Mouse (Mus musculus) lung, postnatal 25 days (tissue): ENCODE results near the gene Acmsd.
"Not testable (repeated sequence)": the region's sequence is repeated elsewhere in the genome, so short reads cannot be mapped to it uniquely, and the experiment has no call there.

Experiments used
- DNase-seq: peaks from one replicate; pipeline ENCODE4 v3.0.0; 2022; ENCODE audit warnings: low spot score

Gene Acmsd

DNA sequence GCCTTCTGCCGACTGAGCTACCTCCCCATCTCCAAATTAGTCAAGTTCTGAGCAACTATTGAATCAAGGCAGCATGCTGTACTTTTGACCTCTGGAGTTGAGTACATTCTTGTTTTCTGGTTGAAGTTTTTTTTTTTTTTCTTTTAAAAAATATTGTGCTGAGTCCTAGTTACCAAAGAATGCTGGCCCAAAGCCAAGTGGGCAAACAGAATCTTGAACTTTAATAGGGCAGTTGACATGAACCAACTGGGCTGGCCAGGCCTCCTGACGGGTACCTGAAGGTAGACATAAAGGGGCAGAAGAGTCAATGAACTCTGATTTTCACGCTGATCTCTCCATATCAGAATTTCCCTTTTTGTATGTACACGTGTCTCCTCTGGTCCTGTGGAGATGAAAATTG is at the start of gene Acmsd:
Gene Acmsd (plus strand): TSS at position 318 of the 400 bp plus-strand sequence.
- no peak for DNase-seq

- DNase-seq, result peak; percentile 43
These were observed 49.6 kb upstream of the Acmsd start, which contains the start of gene Tmem163 for GRCm38 (mm10) chr1:127679498-127680133. TSS of gene Tmem163 (minus strand) at chr1:127679548.

- DNase-seq, result peak; percentile 21
These were observed 32.7 kb upstream of the Acmsd start for GRCm38 (mm10) chr1:127696533-127696932.

DNA sequence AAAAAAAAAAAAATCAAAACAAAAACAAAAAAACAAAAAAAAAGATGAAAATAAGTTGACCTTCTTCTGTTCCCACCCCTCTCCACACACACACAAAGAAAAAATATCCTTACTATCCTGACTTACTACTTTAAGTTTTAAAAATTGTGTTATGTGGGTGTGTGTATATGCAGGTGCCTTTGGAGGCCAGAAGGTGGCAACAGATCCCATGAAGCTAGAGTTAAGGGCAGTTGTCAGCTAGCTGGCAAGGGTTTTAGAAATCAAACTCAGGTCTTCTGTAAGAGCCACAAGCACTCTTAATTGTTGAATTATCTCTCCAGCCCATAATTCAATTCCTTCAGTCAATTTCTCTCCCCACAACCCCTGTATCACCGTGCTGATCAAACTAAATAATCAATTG is 27.0 kb upstream of the Acmsd start:
- DNase-seq, result no peak

DNA sequence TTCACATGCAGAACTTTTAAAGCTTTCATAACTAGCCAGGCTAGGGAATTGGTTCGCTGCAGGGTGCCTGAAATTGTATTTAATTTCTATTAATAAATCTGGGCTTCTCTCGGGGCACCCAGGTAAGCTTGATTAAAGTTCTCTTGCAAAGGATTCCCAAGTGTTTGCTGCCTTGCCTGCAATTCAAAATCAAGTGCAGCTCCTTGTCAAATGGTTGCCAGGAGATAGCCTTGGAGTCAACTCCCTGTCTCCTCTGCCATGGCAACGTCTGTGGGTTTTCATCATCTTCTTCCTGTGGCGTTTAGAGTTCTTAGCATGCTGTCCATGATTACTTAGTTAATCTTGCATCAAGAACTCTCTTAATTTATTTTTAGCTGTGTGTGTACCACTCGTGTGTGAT is 22.9 kb upstream of the Acmsd start:
- DNase-seq, result no peak

DNA sequence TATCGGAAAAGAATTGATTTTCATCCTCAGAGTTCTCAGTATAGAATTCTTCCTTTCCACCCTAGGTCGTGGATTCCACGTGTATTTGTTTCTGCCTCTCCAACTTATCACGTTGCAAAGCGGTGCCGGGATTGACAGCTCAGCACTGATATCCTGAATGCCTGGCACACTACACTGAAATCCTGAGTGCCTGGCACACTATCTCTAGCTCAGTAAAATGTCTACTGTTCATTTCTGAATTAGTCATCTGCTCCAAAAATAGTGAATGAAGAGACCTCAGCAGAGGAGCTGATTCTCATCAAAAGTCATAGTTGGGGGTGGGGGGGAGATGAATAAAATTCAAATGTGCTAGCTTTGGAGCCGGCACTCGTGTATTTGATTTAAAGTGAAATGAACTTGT is 12.8 kb upstream of the Acmsd start:
- no peak for DNase-seq

- no peak for DNase-seq
These were observed 10.9 kb upstream of the Acmsd start for GRCm38 (mm10) chr1:127718290-127718689.

DNA sequence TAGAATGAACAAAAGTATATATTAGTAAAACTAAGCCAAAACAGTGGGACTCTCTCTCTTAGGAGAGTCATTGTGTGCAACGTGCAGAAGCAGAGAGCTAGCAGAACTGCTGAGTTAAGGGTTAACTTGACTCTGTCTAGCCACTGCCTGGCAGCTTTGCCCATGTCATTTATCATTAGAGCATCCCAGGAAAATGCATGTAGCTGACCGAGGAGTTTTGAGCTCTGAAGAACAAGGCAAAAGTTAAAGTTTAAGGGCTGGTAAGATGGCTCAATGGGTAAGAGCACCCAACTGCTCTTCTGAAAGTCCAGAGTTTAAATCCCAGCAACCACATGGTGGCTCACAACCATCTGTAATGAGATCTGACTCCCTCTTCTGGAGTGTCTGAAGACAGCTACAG is 5.6 kb upstream of the Acmsd start:
- no peak for DNase-seq

DNA sequence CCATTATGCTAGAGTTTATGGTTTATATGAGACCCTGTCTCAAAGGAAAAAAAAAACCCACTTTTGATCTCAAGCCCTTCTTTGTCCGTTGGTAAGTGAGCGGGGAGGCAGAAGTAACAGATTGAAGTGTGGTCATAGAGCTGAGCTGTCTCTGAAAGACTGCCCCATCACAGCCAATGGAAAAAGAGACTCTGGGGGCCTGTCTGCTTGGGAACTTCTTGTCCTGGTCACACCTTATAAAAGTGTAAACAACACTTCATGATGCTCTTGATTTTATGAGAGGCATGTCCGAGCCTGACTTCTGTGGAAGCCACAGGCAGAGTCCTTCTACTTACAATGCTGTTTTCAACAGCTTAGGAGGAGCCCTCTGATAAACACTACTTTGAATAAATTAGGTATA is 1.9 kb downstream of the Acmsd start:
- DNase-seq, result no peak

- no peak for DNase-seq
These were observed 3.2 kb downstream of the Acmsd start for GRCm38 (mm10) chr1:127732435-127732834.

- no peak for DNase-seq
These were observed 3.6 kb downstream of the Acmsd start for GRCm38 (mm10) chr1:127732841-127733240.

GRCm38 (mm10) chr1:127735356-127735755 is 6.1 kb downstream of the Acmsd start:
- no peak for DNase-seq

DNA sequence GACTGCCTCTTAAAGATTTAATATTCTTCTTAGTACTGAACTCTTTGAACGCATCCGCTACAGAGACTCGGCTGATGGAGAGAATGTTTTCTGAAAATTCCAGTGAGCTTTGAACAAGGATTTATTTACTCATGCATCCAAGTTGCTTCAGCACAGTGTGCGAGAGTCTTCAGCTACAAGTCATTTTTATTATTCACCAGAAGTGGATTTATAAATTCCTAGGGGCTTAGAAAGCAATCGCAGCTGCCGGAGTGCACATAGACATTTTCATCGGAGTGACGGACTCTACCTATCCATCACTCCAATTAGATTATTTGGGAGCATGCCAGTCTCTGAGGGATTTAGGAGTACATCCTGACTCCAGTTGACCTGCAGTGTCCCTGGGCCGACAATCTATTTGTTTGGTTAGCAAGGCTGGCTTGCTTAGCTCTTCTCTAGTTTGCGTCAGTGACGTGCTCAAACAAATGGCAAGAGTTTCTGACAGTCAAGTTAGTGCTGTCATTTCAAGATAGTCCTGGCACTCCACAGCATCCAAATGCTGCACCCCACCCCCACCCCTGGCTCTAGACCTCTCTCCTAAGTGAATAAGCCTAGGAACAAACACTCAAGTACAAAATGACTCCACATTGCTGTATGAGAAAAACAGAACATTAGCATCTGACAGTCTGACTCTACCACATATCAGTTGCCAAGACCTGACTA is 21.3 kb downstream of the Acmsd start:
- DNase-seq, result no peak

- no peak for DNase-seq
These were observed 26.6 kb downstream of the Acmsd start for GRCm38 (mm10) chr1:127755806-127756205.

- no peak for DNase-seq
These were observed 27.3 kb downstream of the Acmsd start for GRCm38 (mm10) chr1:127756331-127757163.

DNA sequence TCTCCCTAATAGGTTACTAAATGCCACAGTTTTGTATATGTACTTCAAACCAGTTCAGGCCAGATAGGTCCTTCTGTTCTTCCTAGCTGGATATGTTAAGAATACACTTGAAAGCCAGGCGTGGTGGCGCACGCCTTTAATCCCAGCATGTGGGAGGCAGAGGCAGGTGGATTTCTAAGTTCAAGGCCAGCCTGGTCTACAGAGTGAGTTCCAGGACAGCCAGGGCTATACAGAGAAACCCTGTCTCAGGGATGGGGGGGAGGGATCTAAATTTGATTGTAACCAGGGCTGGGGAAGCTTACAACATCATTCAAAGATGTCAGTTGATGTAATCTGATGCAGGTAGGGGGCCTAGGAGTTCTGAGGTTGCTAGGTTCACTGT is 27.9 kb downstream of the Acmsd start:
- not testable (repeated sequence) for DNase-seq

GRCm38 (mm10) chr1:127765468-127765867 is 36.3 kb downstream of the Acmsd start:
- peak; percentile 19 for DNase-seq

GRCm38 (mm10) chr1:127766741-127767140 is 37.5 kb downstream of the Acmsd start:
- no peak for DNase-seq

GRCm38 (mm10) chr1:127773198-127773802 is 44.1 kb downstream of the Acmsd start:
- no peak for DNase-seq

DNA sequence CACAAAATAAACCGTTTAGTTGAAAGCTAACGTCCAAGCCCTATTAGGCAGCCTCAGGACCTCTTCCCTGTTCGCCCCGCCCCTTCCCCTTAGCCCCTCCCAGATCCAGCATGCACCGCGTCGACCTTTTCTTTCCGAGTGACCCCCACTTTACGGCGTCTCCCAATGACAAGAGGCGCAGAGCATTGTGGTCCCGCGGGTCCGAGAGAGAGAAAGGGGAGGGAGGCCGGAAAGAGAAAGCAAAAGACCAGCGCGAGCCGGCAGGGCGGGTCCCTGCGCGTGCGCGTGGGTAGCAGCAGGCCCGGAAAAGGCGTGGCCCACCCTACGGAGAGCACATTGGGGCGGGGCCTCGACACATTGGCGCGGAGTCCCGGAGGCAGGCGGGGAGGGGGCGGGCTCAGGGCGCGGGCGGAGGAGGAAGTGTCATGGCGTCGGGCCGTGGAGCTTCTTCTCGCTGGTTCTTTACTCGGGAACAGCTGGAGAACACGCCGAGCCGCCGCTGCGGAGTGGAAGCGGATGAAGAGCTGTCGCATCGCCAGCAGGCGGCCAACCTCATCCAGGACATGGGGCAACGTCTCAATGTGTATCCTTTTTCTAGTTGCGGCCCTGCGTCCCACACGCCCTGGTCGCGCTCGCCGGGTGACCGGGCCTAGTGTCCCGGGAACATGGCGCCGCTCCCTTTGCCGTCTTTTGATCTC is 44.7 kb downstream of the Acmsd start, which contains the start of gene Ccnt2:
Gene Ccnt2 (plus strand): TSS at position 362 of the 698 bp plus-strand sequence.
- peak; percentile 99 for DNase-seq

DNA sequence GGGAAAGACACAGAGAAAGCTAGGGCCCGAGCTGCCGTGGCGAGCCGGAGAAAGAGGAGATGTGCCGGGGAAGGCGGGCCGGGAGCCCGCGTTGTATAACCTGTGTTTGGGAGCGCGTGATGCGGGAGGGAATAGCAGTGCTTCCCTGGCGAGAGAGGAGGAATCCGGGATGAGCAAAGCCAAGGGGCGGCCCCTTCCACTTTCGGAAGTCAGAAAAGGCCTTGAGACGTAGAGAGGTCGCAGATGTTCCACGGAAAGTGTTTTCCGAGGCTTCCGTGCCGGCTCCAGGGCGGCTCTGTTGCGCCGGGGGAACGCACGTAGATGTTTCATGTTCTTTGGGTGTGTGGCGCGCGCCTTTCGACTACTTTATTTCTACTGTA is 45.3 kb downstream of the Acmsd start:
- DNase-seq, result peak; percentile 48
